Mouse (Mus musculus) CH12.LX (cell line): ENCODE data around the gene Vmn1r204.
"Not testable (repeated sequence)": the region's sequence is repeated elsewhere in the genome, so short reads cannot be mapped to it uniquely, and the experiment has no call there.

ENCODE experiments used
- HCFC1 ChIP-seq: IDR thresholded peaks from 2 replicates; pipeline ENCODE4 v1.6.1; 2012; ENCODE audit warnings: low read depth, mild to moderate bottlenecking, inconsistent platforms, low read length, improper control_type of control experiment
- RCOR1 ChIP-seq: conservative IDR thresholded peaks from 2 replicates; pipeline ENCODE4 v1.6.1; 2012; ENCODE audit warnings: low read depth, mild to moderate bottlenecking, inconsistent platforms, low read length, improper control_type of control experiment
- ZC3H11A ChIP-seq: IDR thresholded peaks from 2 replicates; pipeline ENCODE4 v1.6.1; 2012; ENCODE audit warnings: low read depth, mild to moderate bottlenecking, inconsistent platforms, low read length, improper control_type of control experiment

DNA sequence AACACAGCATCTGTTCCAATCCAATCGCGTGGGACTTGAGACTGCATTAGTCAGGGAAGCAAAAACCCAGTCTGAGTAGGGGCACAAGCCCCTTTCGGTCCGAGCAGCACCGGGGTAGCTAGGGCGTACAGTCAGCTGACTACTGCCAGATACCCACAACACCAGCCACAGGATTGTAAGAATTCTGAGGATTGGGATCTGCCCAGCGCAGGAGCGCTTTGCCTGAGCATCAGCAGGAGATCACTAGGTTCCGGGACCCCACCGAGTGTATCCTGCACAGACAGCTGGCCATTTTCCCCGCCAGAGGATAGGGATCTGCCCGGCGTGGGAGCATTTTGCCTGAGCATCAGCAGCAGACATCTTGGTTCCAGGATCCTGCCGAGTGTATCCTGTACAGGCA lies 30.3 kb downstream of the Vmn1r204 start:
- not testable (repeated sequence) for TF ChIP-seq RCOR1, HCFC1, ZC3H11A
